Mouse (Mus musculus): ENCODE measurements around the gene Ptcd2.

The Ptcd2 gene

GRCm38 (mm10) chr13:99344599-99345575 lies at the start of gene Ptcd2, which contains the start of gene Mrps27:
TSS of gene Ptcd2 (minus strand) at chr13:99344705.
TSS of gene Mrps27 (plus strand) at chr13:99344786.
- DNase-seq = peak; percentile 98 to 99

- no peak for DNase-seq
Observed at GRCm38 (mm10) chr13:99393128-99393527, 48.6 kb upstream of the Ptcd2 start.

GRCm38 (mm10) chr13:99391417-99391816 lies 46.9 kb upstream of the Ptcd2 start:
- DNase-seq = peak; percentile 28 to 36

- no peak for DNase-seq
Observed at GRCm38 (mm10) chr13:99387901-99388811, 43.7 kb upstream of the Ptcd2 start.

GRCm38 (mm10) chr13:99386341-99386740 lies 41.8 kb upstream of the Ptcd2 start:
- DNase-seq = no peak

GRCm38 (mm10) chr13:99385911-99386310 lies 41.4 kb upstream of the Ptcd2 start:
- no peak for DNase-seq

- no peak for DNase-seq
Observed at GRCm38 (mm10) chr13:99384555-99385203, 40.2 kb upstream of the Ptcd2 start.

GRCm38 (mm10) chr13:99382373-99382772 lies 37.9 kb upstream of the Ptcd2 start:
- no peak for DNase-seq

GRCm38 (mm10) chr13:99378223-99378622 lies 33.7 kb upstream of the Ptcd2 start:
- DNase-seq = no peak

- DNase-seq = no peak
Observed at GRCm38 (mm10) chr13:99377055-99377454, 32.5 kb upstream of the Ptcd2 start.

- DNase-seq = peak; percentile 88
Observed at GRCm38 (mm10) chr13:99375550-99375949, 31.0 kb upstream of the Ptcd2 start.

- DNase-seq = no peak
Observed at GRCm38 (mm10) chr13:99374191-99374590, 29.7 kb upstream of the Ptcd2 start.

GRCm38 (mm10) chr13:99373684-99374083 lies 29.2 kb upstream of the Ptcd2 start:
- no peak for DNase-seq

- DNase-seq = no peak
Observed at GRCm38 (mm10) chr13:99371285-99371684, 26.8 kb upstream of the Ptcd2 start.

- DNase-seq = no peak
Observed at GRCm38 (mm10) chr13:99369103-99369502, 24.6 kb upstream of the Ptcd2 start.

GRCm38 (mm10) chr13:99367554-99368174 lies 23.2 kb upstream of the Ptcd2 start:
- no peak for DNase-seq

GRCm38 (mm10) chr13:99366422-99367175 lies 22.1 kb upstream of the Ptcd2 start:
- no peak for DNase-seq

GRCm38 (mm10) chr13:99363866-99364265 lies 19.4 kb upstream of the Ptcd2 start:
- DNase-seq = no peak

GRCm38 (mm10) chr13:99358921-99359320 lies 14.4 kb upstream of the Ptcd2 start:
- DNase-seq = no peak

GRCm38 (mm10) chr13:99356428-99357265 lies 12.1 kb upstream of the Ptcd2 start:
- DNase-seq = peak in 1 of 2 experiments; percentile 8

All from kidney, postnatal 4 days (tissue).